15 mouse cellular contexts compared by ENCODE assay signal in genomic region chr2:153568541-153568940, GRCm38 (mm10). TPM values are rescaled to one million over a fixed set of nuclear protein-coding genes. Genes with fewer than 3 reads are reported as not detected.
DNase-seq lines count a peak whose midpoint lies in the region; ATAC-seq and TF ChIP-seq lines count a peak whose summit lies in the region.
"Had no signal": no experiment of that assay in that cellular context is flagged by ENCODE, and none has a peak within 500 bp of the region (broad histone marks: within the 10 kb centered on the region; RNA-seq: fewer than 3 reads in every experiment).

No protein-coding gene starts in this region.

- H3K9me3 ChIP-seq in forebrain, embryonic 10.5 days: no peaks in the 10 kb centered on the region
- H3K9me3 ChIP-seq in forebrain, embryonic 13.5 days (replicated peaks): no peaks in the 10 kb centered on the region
- no peaks in the 10 kb centered on the region for H3K9me3 ChIP-seq in megakaryocyte, embryonic 14.5 days
- H3K9me3 ChIP-seq in liver, postnatal 0 days (ENCODE audit: low read length): no peaks in the 10 kb centered on the region
- no peaks in the 10 kb centered on the region for H3K9me3 ChIP-seq in forebrain, postnatal 0 days (ENCODE audit: low read length)

- no peak for DNase-seq in forebrain, embryonic 10.5 days (ENCODE audit: extremely low spot score, low spot score)
- peak; percentile 71 for DNase-seq in liver
- DNase-seq in liver, postnatal 0 days: no peak
- no peak for DNase-seq in adrenal gland, postnatal 25 days
- no peak for DNase-seq in forebrain, postnatal 0 days
- DNase-seq: adrenal gland, postnatal 14 days; cerebellum, adult 2 months; cerebellum, postnatal 36 days; gastrocnemius, postnatal 14 days; heart, adult 2 months; kidney, adult 2 months; kidney, postnatal 25 days had no signal

- peak; percentile 92 for TF ChIP-seq EP300 in liver, postnatal 0 days (IDR thresholded peaks at IDR 0.05; ENCODE audit: low read depth)

- TF ChIP-seq CTCF in liver, postnatal 0 days (IDR thresholded peaks at IDR 0.05; ENCODE audit: low read depth): no peak
- no peak for TF ChIP-seq CTCF in forebrain, postnatal 0 days (IDR thresholded peaks at IDR 0.05; ENCODE audit: low read depth)

- H3K4me3 ChIP-seq in forebrain, embryonic 10.5 days: no peak overlapping the region
- H3K4me3 ChIP-seq in forebrain, embryonic 13.5 days: no peak overlapping the region
- peak overlapping the region; percentile 68 for H3K4me3 ChIP-seq in megakaryocyte, embryonic 14.5 days (replicated peaks)
- H3K4me3 ChIP-seq in liver, postnatal 0 days (ENCODE audit: low read depth, low read length): no peak overlapping the region
- no peak overlapping the region for H3K4me3 ChIP-seq in forebrain, postnatal 0 days (ENCODE audit: low read depth, low read length)
- H3K4me3 ChIP-seq: heart, adult 2 months had no signal

- WGBS in forebrain, embryonic 10.5 days: 94% methylated on average over 6 of the region's 6 CpGs
- WGBS in forebrain, embryonic 13.5 days: 93% methylated on average over 6 of the region's 6 CpGs
- WGBS in liver, postnatal 0 days (ENCODE audit: insufficient replicate concordance): 63% methylated on average over 6 of the region's 6 CpGs
- 94% methylated on average over 6 of the region's 6 CpGs for WGBS in forebrain, postnatal 0 days

- no peak overlapping the region for H3K4me2 ChIP-seq in forebrain, embryonic 13.5 days
- H3K4me2 ChIP-seq in liver, postnatal 0 days (ENCODE audit: low read depth, low read length): peak overlapping the region; percentile 29; the same call in 1 of the 2 replicates
- H3K4me2 ChIP-seq in forebrain, postnatal 0 days (ENCODE audit: low read depth): no peak overlapping the region

- no peaks in the 10 kb centered on the region for H3K36me3 ChIP-seq in forebrain, embryonic 10.5 days (replicated peaks)
- no peaks in the 10 kb centered on the region for H3K36me3 ChIP-seq in forebrain, embryonic 13.5 days (ENCODE audit: poor library complexity, severe bottlenecking)
- H3K36me3 ChIP-seq in megakaryocyte, embryonic 14.5 days (replicated peaks; ENCODE audit: low read length): no peaks in the 10 kb centered on the region
- H3K36me3 ChIP-seq in liver, postnatal 0 days (replicated peaks; ENCODE audit: insufficient read depth, low read length): no peaks in the 10 kb centered on the region
- no peaks in the 10 kb centered on the region for H3K36me3 ChIP-seq in forebrain, postnatal 0 days (ENCODE audit: insufficient read depth)

- no peak overlapping the region for H3K9ac ChIP-seq in forebrain, embryonic 13.5 days
- H3K9ac ChIP-seq in liver, postnatal 0 days (replicated peaks): no peak overlapping the region; the same call in 1 of the 2 replicates
- no peak overlapping the region for H3K9ac ChIP-seq in forebrain, postnatal 0 days

- no peaks in the 10 kb centered on the region for H3K27me3 ChIP-seq in forebrain, embryonic 10.5 days (ENCODE audit: poor library complexity, severe bottlenecking)
- no peaks in the 10 kb centered on the region for H3K27me3 ChIP-seq in forebrain, embryonic 13.5 days
- H3K27me3 ChIP-seq in megakaryocyte, embryonic 14.5 days (replicated peaks): no peaks in the 10 kb centered on the region
- H3K27me3 ChIP-seq in liver, postnatal 0 days (ENCODE audit: insufficient read depth, low read length): no peaks in the 10 kb centered on the region
- no peaks in the 10 kb centered on the region for H3K27me3 ChIP-seq in forebrain, postnatal 0 days (ENCODE audit: insufficient read depth, low read length)

- no peak for ATAC-seq in forebrain, embryonic 13.5 days
- no peak for ATAC-seq in megakaryocyte, adult 5-6 weeks (ENCODE audit: poor library complexity, severe bottlenecking)
- ATAC-seq in liver, postnatal 0 days: peak; percentile 72
- no peak for ATAC-seq in forebrain, postnatal 0 days

- peaks cover 8% of the 10 kb centered on the region; the same call in 1 of the 2 replicates for H3K4me1 ChIP-seq in forebrain, embryonic 10.5 days
- no peaks in the 10 kb centered on the region for H3K4me1 ChIP-seq in forebrain, embryonic 13.5 days
- peaks cover 89% of the 10 kb centered on the region for H3K4me1 ChIP-seq in megakaryocyte, embryonic 14.5 days
- H3K4me1 ChIP-seq in liver, postnatal 0 days (ENCODE audit: insufficient read depth): peaks cover 7% of the 10 kb centered on the region
- H3K4me1 ChIP-seq in forebrain, postnatal 0 days (ENCODE audit: insufficient read depth): no peaks in the 10 kb centered on the region

- peak overlapping the region; percentile 54; the same call in 1 of the 2 replicates for H3K27ac ChIP-seq in forebrain, embryonic 10.5 days
- H3K27ac ChIP-seq in forebrain, embryonic 13.5 days: no peak overlapping the region
- 0 out of 2 replicates have a peak overlapping the region, but pooled peaks have one; percentile 12 for H3K27ac ChIP-seq in liver, postnatal 0 days (ENCODE audit: low read depth)
- H3K27ac ChIP-seq in forebrain, postnatal 0 days (ENCODE audit: low read depth, low read length): no peak overlapping the region
- H3K27ac ChIP-seq: heart, adult 2 months had no signal

RNA-seq across cellular contexts. Expression of gene Nol4l, which starts 38.8 kb away (rescaled TPM):
- 11.7 and 12.3 TPM in 2 replicates for polyA plus RNA-seq in forebrain, embryonic 10.5 days (2016; fragmentation: Nextera tagmentation; extraction: Ambion mirVana)
- 32.1 and 36.7 TPM in 2 replicates for polyA plus RNA-seq in forebrain, embryonic 13.5 days (2015; fragmentation: Nextera tagmentation; extraction: Ambion mirVana)
- 10.6 and 40.8 TPM in 2 replicates for polyA plus RNA-seq in megakaryocyte, embryonic 14.5 days (2012; ENCODE audit: insufficient read depth, low replicate concordance)
- total RNA-seq in megakaryocyte, adult 5-6 weeks (2015): 1.2 and 2.1 TPM in 2 replicates
- 0.20 and 0.62 TPM in 2 replicates for total RNA-seq in megakaryocyte, adult 5-6 weeks (2017)
- 1.7 and 1.9 TPM in 2 replicates for polyA plus RNA-seq in liver, postnatal 0 days (2015; fragmentation: Nextera tagmentation; extraction: Ambion mirVana)
- 12.7 and 16.1 TPM in 2 replicates for total RNA-seq in adrenal gland, postnatal 25 days (2021)
- total RNA-seq in forebrain, postnatal 0 days (2014; rRNA removed): 57.4 and 58.5 TPM in 2 replicates
- 20.5 and 28.0 TPM in 2 replicates for polyA plus RNA-seq in forebrain, postnatal 0 days (2015; fragmentation: Nextera tagmentation; extraction: Ambion mirVana)

Comparison
In these comparisons a context has a peak if more than half of its experiments do, and no peak if none do; other contexts are left out.
1. H3K27ac ChIP-seq: peak in forebrain, embryonic 10.5 days (single experiment) and liver, postnatal 0 days (single experiment); none in forebrain, embryonic 13.5 days (single experiment) and forebrain, postnatal 0 days (single experiment).